Mouse (Mus musculus): ENCODE data around the gene Atm.

GRCm38 (mm10) chr9:53485886-53486285, 50.7 kb downstream of the Atm start:
- TF ChIP-seq POLR2AphosphoS5 (IDR thresholded peaks at IDR 0.05; ENCODE audit: insufficient replicate concordance, low read depth, low read length) (no peak), CTCF (IDR thresholded peaks at IDR 0.05; ENCODE audit: low read depth, low read length) (no peak), TAL1 (conservative IDR thresholded peaks at IDR 0.05; ENCODE audit: low read depth, low read length) (no peak)

Data from G1E (cell line).